Mouse (Mus musculus) left cerebral cortex, postnatal 10 days (tissue): ENCODE results near the gene Purb. TPM values are rescaled to one million over a fixed set of nuclear protein-coding genes. Genes with fewer than 3 reads are reported as not detected.

ENCODE experiments used
- DNase-seq, 2 experiments: peaks; one replicate each; pipeline ENCODE4 v3.0.0; 2021 to 2022; ENCODE audit warnings: low spot score in 2 of 2, mixed read lengths in 1 of 2; ENCODE audit errors: extremely low spot score in 1 of 2
- intact Hi-C: fragments of 180-260 bp; cut with DNase I; formaldehyde crosslinking; loops from one replicate; pipeline ENCODE4 v1.15.1; 2025
- total RNA-seq, 2 experiments: library from RNA; stranded (reverse); gene quantifications; 2 replicates each; pipeline ENCODE4 v1.2.3; 2021

Purb gene
- 100 to 1,000 TPM; 276 to 277 TPM for total RNA-seq

GRCm38 (mm10) chr11:6475867-6476484 lies at the start of gene Purb:
Gene Purb (minus strand): TSS chr11:6475917.
- intact Hi-C loops, result loop anchor here (5.0 kb wide), 1 partner anchor 51 kb away; no protein-coding TSS in a partner anchor
- peak; percentile 84 to 96 for DNase-seq

- DNase-seq, result no peak
- intact Hi-C loops, result loop anchor here (5.0 kb wide), 1 partner anchor 48 kb away; the partner anchor contains the start of gene Purb
Observed at GRCm38 (mm10) chr11:6525241-6525640, 49.5 kb upstream of the Purb start.

- intact Hi-C loops, result loop anchor here (5.0 kb wide), 1 partner anchor 48 kb away; the partner anchor contains the start of gene Purb
- DNase-seq, result no peak
Observed at GRCm38 (mm10) chr11:6524880-6525238, 49.1 kb upstream of the Purb start.

- no peak for DNase-seq
- intact Hi-C loops, result no loop called here
Observed at GRCm38 (mm10) chr11:6524165-6524879, 48.6 kb upstream of the Purb start.

- no peak for DNase-seq
- intact Hi-C loops, result no loop called here
Observed at GRCm38 (mm10) chr11:6523662-6524088, 48.0 kb upstream of the Purb start.

GRCm38 (mm10) chr11:6522782-6523525 lies 47.2 kb upstream of the Purb start:
- intact Hi-C loops, result no loop called here
- DNase-seq, result no peak

GRCm38 (mm10) chr11:6520507-6521173 lies 44.9 kb upstream of the Purb start, which contains the start of gene Myo1g:
Gene Myo1g (minus strand): TSS chr11:6520965.
- intact Hi-C loops, result no loop called here

GRCm38 (mm10) chr11:6519491-6520033 lies 43.8 kb upstream of the Purb start:
- no peak for DNase-seq
- intact Hi-C loops, result no loop called here

More at GRCm38 (mm10) chr11:6520507-6521173, 44.9 kb upstream of the Purb start, which contains the start of gene Myo1g:
- DNase-seq, result no peak

- no peak for DNase-seq
- intact Hi-C loops, result no loop called here
Observed at GRCm38 (mm10) chr11:6514837-6515236, 39.1 kb upstream of the Purb start.

GRCm38 (mm10) chr11:6508269-6508876 lies 32.7 kb upstream of the Purb start:
- intact Hi-C loops, result no loop called here
- no peak for DNase-seq

GRCm38 (mm10) chr11:6506516-6506915 lies 30.8 kb upstream of the Purb start:
- no peak for DNase-seq
- intact Hi-C loops, result no loop called here

GRCm38 (mm10) chr11:6504689-6505088 lies 29.0 kb upstream of the Purb start:
- DNase-seq, result no peak
- intact Hi-C loops, result no loop called here

- DNase-seq, result no peak
- intact Hi-C loops, result no loop called here
Observed at GRCm38 (mm10) chr11:6504226-6504625, 28.5 kb upstream of the Purb start.

- intact Hi-C loops, result no loop called here
- no peak for DNase-seq
Observed at GRCm38 (mm10) chr11:6502506-6502905, 26.8 kb upstream of the Purb start.

- no peak for DNase-seq
- intact Hi-C loops, result no loop called here
Observed at GRCm38 (mm10) chr11:6497311-6497948, 21.7 kb upstream of the Purb start.

GRCm38 (mm10) chr11:6489691-6490503 lies 14.2 kb upstream of the Purb start:
- intact Hi-C loops, result no loop called here
- DNase-seq, result peak in 1 of 2 experiments; percentile 47

- DNase-seq, result no peak
- intact Hi-C loops, result no loop called here
Observed at GRCm38 (mm10) chr11:6489257-6489656, 13.5 kb upstream of the Purb start.
